Mouse (Mus musculus) lung, embryonic 15.5 days (tissue): ENCODE measurements at regions not wholly inside any gene's neighbourhood (a gene's known extent, or its start where the extent isn't known, plus 50 kb on each side); places are given as distances from the start of the nearest gene placed in this dataset.

Experiments used
- ATAC-seq: fragments of 200-750 bp; cut with Nextera tagmentation; 2 replicates; pipeline ENCODE4 v1.8.0; 2017; ENCODE audit warnings: moderate number of reproducible peaks, borderline replicate concordance; ENCODE audit not compliant: low FRiP score, low TSS enrichment; ENCODE audit errors: extremely low read depth
- H3K27ac ChIP-seq: fragments of 300-500 bp; sonication (generic); 2 replicates; pipeline ENCODE4 v1.5.1; 2015; ENCODE audit warnings: moderate library complexity, mild to moderate bottlenecking, inconsistent platforms
- H3K27me3 ChIP-seq: fragments of 300-500 bp; sonication (generic); 2 replicates; pipeline ENCODE4 v1.6.1; 2015; ENCODE audit warnings: inconsistent platforms
- H3K36me3 ChIP-seq: fragments of 300-500 bp; sonication (generic); 2 replicates; pipeline ENCODE4 v1.6.1; 2015; ENCODE audit warnings: inconsistent platforms
- H3K4me1 ChIP-seq: fragments of 300-500 bp; sonication (generic); 2 replicates; pipeline ENCODE4 v1.6.1; 2015; ENCODE audit warnings: inconsistent platforms
- H3K4me2 ChIP-seq: fragments of 300-500 bp; sonication (generic); 2 replicates; pipeline ENCODE4 v1.6.1; 2015; ENCODE audit warnings: inconsistent platforms, mild to moderate bottlenecking, moderate library complexity
- H3K4me3 ChIP-seq: fragments of 300-500 bp; sonication (generic); 2 replicates; pipeline ENCODE4 v1.5.1; 2015; ENCODE audit warnings: mild to moderate bottlenecking, inconsistent platforms
- H3K9ac ChIP-seq: fragments of 300-500 bp; sonication (generic); 2 replicates; pipeline ENCODE4 v1.6.1; 2015; ENCODE audit warnings: inconsistent platforms
- H3K9me3 ChIP-seq: fragments of 300-500 bp; sonication (generic); 2 replicates; pipeline ENCODE4 v1.6.1; 2016; ENCODE audit warnings: inconsistent platforms
- WGBS: fragments of 180-500 bp; shearing (Covaris S2); methylation state at CpG from one replicate; pipeline ENCODE4 v1.1.7; 2015; 5-methylcytosine and 5-hydroxymethylcytosine counted together

DNA sequence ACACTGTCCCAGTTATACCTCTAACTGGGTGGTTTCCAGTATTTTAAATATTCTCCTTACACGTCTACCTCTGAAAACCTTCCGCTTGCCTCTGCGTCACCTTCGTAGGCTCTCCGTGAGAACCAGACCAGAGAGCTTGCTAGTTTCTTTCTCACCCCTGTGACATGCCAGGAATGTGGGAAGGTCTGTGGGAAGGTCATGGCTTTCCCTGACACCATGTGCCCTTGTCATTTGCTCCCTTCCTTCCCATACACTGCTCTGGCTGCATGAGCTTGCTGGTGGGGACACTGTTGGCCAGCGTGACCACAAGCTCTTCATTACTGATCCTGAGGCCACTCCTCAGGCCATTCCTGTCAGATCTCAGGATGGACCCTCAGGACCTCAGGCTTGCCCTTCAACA is 66.5 kb upstream of the Slc38a4 start:
- Histone ChIP-seq H3K9me3 (no peaks in the 10 kb centered on the region), H3K27me3 (no peaks in the 10 kb centered on the region), H3K36me3 (no peaks in the 10 kb centered on the region), H3K4me1 (no peaks in the 10 kb centered on the region), H3K9ac (no peak overlapping the region), H3K27ac (no peak overlapping the region), H3K4me2 (no peak overlapping the region), H3K4me3 (no peak overlapping the region)
- WGBS, result 87% methylated on average over 6 of the region's 6 CpGs
- no peak for ATAC-seq

DNA sequence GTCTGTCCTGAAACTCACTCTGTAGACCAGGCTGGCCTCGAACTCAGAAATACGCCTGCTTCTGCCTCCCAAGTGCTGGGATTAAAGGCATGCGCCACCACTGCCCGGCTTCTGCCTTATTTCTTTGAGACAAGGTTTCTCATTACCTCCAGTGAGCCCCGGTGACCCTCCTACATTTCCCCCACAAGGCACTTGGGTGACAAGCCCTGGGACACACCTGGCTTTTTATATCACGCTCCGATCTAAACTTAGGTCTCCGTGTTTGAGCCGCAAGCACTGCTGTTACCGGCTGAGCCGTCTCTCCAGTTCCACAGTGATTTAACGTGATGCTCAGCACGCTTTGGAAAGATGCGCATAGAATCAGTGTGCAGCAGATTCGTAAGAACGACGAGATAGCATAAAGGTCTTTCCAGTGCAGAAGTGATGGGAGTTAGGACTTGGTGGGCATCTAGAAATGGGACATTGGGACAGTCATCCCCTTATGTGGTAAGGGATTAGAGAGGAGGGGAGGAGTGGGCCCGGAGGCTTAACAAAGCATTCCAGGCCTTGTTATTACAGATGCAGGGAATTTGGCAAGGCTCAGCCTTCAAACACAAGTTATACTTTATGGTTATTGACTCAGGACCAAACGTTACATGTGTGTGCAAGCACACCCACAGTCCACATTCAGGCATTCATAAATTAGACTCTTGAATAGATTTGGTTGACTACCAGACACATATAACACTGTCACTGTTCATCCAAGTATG is 56.9 kb upstream of the Slc38a4 start:
- no peak overlapping the region for H3K9ac ChIP-seq
- H3K9me3 ChIP-seq, result no peaks in the 10 kb centered on the region
- no peak for ATAC-seq
- H3K36me3 ChIP-seq, result no peaks in the 10 kb centered on the region
- no peak overlapping the region for H3K4me3 ChIP-seq
- H3K27me3 ChIP-seq, result no peaks in the 10 kb centered on the region
- WGBS, result 81% methylated on average over 19 of the region's 19 CpGs
- no peak overlapping the region for H3K27ac ChIP-seq
- peaks cover 14% of the 10 kb centered on the region for H3K4me1 ChIP-seq
- no peak overlapping the region for H3K4me2 ChIP-seq

DNA sequence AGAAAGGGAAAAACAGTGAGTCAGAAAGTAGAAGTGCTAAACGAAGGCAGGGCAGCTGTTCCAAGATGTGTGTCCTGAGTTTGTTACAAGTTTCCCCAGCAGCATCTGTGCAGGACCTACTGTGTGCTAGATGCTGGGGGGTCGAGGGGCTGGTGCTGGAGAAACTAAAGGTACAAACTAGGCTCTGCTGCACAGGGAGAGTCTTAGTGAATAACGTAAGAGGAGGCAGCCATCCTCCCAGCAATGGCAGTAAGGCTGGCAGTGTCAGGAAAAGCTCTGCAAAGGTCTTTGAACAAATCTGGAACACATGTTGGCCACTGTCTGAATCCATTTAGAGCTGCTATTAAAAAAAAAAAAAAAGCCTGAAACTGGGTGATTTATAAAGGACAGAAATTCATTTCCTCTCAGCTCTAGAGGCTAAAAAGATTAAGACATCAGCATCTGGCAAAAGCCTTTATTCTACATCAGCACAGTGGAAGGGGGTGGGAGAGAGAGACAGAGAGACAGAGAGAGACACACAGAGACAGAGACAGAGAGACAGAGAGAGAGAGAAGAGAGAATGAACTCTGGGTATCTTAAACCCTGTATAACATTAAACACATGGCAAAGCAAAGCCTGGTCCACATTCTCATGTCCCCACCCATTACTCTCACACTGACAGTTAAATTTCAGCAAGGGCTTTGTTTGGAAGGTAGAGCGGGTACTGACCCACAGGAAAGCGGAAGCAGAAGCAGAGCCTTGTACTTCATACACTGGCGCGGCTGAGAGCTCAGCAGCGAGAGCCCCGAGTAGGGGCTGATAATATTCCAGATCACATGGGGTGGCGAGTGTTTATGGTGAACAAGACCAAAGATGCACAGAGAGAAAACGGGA is 55.8 kb upstream of the Slc38a4 start:
- no peaks in the 10 kb centered on the region for H3K9me3 ChIP-seq
- ATAC-seq, result no peak
- no peaks in the 10 kb centered on the region for H3K27me3 ChIP-seq
- peaks cover 14% of the 10 kb centered on the region for H3K4me1 ChIP-seq
- 51% methylated on average over 11 of the region's 11 CpGs for WGBS
- no peak overlapping the region for H3K27ac ChIP-seq
- no peak overlapping the region for H3K9ac ChIP-seq
- H3K36me3 ChIP-seq, result no peaks in the 10 kb centered on the region
- no peak overlapping the region for H3K4me2 ChIP-seq
- no peak overlapping the region for H3K4me3 ChIP-seq

DNA sequence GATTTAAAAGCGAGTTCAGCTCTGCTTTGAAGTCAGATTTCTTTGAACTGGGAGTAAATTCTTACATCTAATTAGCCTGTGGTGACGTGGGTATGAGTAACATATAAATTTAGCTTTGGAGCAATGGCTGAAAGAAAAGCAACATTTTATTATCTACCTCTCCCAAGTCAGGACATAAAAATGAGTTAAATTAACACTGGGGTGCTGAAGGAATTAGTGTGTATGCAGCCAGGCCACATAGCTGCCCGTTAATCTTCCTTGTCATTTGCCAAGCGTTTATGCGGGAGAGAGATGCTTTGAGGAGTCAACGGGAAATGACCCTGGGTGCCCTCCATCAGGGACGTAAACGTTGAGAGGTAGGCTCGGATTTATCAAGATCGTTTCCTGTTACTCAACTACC is 52.0 kb upstream of the Slc38a4 start:
- Histone ChIP-seq H3K9ac (no peak overlapping the region), H3K36me3 (no peaks in the 10 kb centered on the region), H3K9me3 (no peaks in the 10 kb centered on the region), H3K4me3 (no peak overlapping the region), H3K4me1 (peaks cover 38% of the 10 kb centered on the region), H3K27me3 (no peaks in the 10 kb centered on the region), H3K27ac (no peak overlapping the region), H3K4me2 (no peak overlapping the region)
- WGBS, result 14% methylated on average over 10 of the region's 10 CpGs
- no peak for ATAC-seq

DNA sequence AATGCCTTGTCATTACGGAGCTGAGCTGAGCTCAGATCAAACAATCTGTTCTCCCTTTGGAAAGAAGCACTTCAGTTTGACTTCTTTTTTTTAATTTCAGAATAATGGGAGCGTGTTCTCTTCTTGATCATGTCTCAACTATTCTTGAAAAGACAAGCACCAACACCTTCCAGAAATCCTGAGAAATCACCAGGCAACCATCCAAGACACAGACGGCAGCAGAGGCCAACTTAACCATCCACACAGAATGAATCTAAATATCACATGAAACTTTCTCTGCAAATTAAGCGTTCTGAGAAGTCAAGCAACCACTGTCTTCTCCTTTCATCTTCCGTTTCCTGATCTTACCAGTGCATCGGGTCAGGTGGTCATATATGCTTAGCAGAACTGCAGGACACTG is 50.8 kb upstream of the Slc38a4 start:
- 43% methylated on average over 6 of the region's 6 CpGs for WGBS
- Histone ChIP-seq H3K9me3 (no peaks in the 10 kb centered on the region), H3K27ac (no peak overlapping the region), H3K9ac (no peak overlapping the region), H3K4me2 (no peak overlapping the region), H3K36me3 (no peaks in the 10 kb centered on the region), H3K27me3 (no peaks in the 10 kb centered on the region), H3K4me3 (no peak overlapping the region), H3K4me1 (peaks cover 42% of the 10 kb centered on the region)
- no peak for ATAC-seq
